Mouse (Mus musculus): ENCODE data around the gene Krtap16-3.

Gene Krtap16-3

GRCm38 (mm10) chr16:88962773-88963172 lies at the start of gene Krtap16-3:
Gene Krtap16-3 (minus strand): TSS chr16:88962873.
- DNase-seq (ENCODE audit: low spot score): no peak

GRCm38 (mm10) chr16:89010659-89011058 lies 48.0 kb upstream of the Krtap16-3 start, which contains the start of gene Krtap22-2:
Gene Krtap22-2 (minus strand): TSS chr16:89010759.
- DNase-seq (ENCODE audit: low spot score): no peak

DNA sequence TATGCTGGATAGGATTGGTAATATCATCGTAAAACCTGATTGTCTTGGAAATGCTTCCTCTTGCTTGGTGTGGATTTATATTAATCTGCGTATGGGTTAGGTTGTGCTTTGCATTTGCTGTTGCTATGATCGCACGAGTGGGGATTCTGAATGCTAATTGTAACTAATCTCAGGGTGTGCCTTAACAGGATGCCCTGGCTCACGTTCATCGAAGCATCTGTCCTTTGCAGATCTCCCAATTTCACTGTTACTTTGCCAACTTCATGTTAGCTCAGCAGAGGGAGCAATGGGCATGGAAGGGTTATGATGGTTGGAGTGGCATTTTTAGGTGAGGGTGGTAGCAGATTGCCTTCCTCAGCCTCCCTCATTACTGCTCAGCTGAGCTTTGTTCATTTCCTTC lies 21.6 kb downstream of the Krtap16-3 start:
- DNase-seq (ENCODE audit: low spot score): no peak

DNA sequence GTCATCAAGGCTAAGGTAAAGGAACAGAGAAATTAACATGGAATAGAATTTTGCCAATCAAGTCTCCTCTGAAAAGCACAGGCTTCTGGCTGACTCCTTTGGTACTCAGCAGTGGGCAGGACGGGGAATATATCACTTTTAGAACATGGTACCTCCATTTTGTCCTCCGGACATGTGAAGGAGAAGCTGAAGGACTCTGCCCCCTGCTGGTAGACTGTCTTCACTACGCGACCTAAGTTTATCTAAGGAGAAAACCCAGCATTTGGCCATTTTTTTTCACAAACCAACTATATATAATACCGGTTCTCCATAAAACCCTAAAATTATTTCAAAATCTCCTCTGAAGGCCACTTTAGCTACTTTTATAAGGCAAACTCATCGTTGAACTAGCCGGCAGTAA lies 24.4 kb downstream of the Krtap16-3 start:
- no peak for DNase-seq (ENCODE audit: low spot score)

- no peak for DNase-seq (ENCODE audit: low spot score)
These were observed 30.5 kb downstream of the Krtap16-3 start, which contains the start of gene Krtap19-9b for GRCm38 (mm10) chr16:88932165-88932564. Gene Krtap19-9b (minus strand): TSS chr16:88932265.

All from urinary bladder, postnatal 25 days (tissue).